Mouse (Mus musculus) G1E (cell line): ENCODE results near the gene Smpd3.

Experiments
- CTCF ChIP-seq: IDR thresholded peaks from 2 replicates; pipeline ENCODE4 v1.5.1; 2012; ENCODE audit warnings: low read depth, low read length, inconsistent platforms, mixed read lengths
- GATA1 ChIP-seq: IDR thresholded peaks from 2 replicates; pipeline ENCODE4 v1.6.1; 2012; ENCODE audit warnings: borderline replicate concordance, low read length, inconsistent platforms, mixed read lengths
- POLR2AphosphoS5 ChIP-seq: IDR thresholded peaks from 2 replicates; pipeline ENCODE4 v1.6.1; 2012; ENCODE audit warnings: low read depth, low read length, inconsistent platforms; ENCODE audit not compliant: insufficient replicate concordance
- TAL1 ChIP-seq: conservative IDR thresholded peaks from 2 replicates; pipeline ENCODE4 v1.6.1; 2012; ENCODE audit warnings: low read depth, low read length, inconsistent platforms, mixed read lengths

GRCm38 (mm10) chr8:106287445-106287844 lies 50.3 kb downstream of the Smpd3 start:
- TF ChIP-seq CTCF = no peak
- no peak for TF ChIP-seq POLR2AphosphoS5
- no peak for TF ChIP-seq GATA1
- TF ChIP-seq TAL1 = no peak
